Comparison of ENCODE assay signal across 21 mouse cellular contexts in the genomic region with DNA sequence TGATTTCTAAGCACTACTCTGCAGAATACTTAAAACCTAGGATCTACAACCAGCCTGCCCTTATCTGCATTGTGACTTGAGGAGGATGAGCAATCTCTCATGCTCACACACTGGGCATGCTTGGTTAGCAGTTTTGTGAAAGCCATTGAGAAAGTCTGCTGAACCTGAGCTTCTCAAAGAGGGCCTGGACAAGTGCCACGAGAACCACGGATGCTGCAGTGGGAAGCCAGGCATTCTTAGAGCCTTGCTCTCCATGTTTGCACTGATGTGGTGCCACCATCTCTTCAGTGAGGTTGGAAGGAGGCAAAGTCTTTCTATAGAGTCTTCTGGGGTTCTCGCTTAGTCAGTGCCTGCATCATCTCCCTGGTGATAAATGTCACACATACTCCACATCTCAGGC.
A peak's percentile ranks its signal among the peaks of the same experiment; 100 is the strongest.
DNase-seq lines count a peak whose midpoint lies in the region; TF ChIP-seq lines count a peak whose summit lies in the region.
"Had no signal": no experiment of that assay in that cellular context is flagged by ENCODE, and none has a peak within 500 bp of the region (broad histone marks: within the 10 kb centered on the region; RNA-seq: fewer than 3 reads in every experiment).

No protein-coding gene starts in this region.

- peak; percentile 14 to 57 for DNase-seq in frontal cortex, adult 2 months (ENCODE audit: extremely low spot score in 1 of 2, low spot score in 1 of 2)
- DNase-seq in frontal cortex, postnatal 10 days (ENCODE audit: low spot score in 2 of 2) = no peak
- peak; percentile 62 for DNase-seq in brain, adult 2 months (ENCODE audit: low read depth, low spot score)
- peak; percentile 15 to 28 for DNase-seq in right cerebral cortex, adult 2 months (ENCODE audit: low spot score in 2 of 2)
- DNase-seq in right cerebral cortex, postnatal 4 days = peak; percentile 44
- no peak for DNase-seq in kidney, adult 2 months
- no peak for DNase-seq in heart, adult 9 months (ENCODE audit: low spot score in 2 of 2)
- DNase-seq: adrenal gland, postnatal 14 days; cerebellum, adult 18-20 months; cerebellum, adult 9-11 months; embryo, embryonic 11 days; gastrocnemius, postnatal 36 days; heart, adult 11 months; heart, postnatal 10 days had no signal

- no peak overlapping the region for H3K4me3 ChIP-seq in kidney, adult 2 months (ENCODE audit: insufficient read depth, low read depth, low read length)
- H3K4me3 ChIP-seq: embryonic facial prominence, embryonic 15.5 days; erythroblast, embryonic 14.5 days; forebrain, embryonic 10.5 days; heart, embryonic 10.5 days; hindbrain, embryonic 13.5 days had no signal

- H3K27me3 ChIP-seq in kidney, adult 2 months (replicated peaks; ENCODE audit: control insufficient read depth, insufficient read depth, low read length) = no peaks in the 10 kb centered on the region
- H3K27me3 ChIP-seq: embryonic facial prominence, embryonic 15.5 days; hindbrain, embryonic 13.5 days; Patski had no signal

- 92% methylated on average over 3 of the region's 3 CpGs for WGBS in kidney, adult 2 months

- H3K27ac ChIP-seq in kidney, adult 2 months (ENCODE audit: insufficient read depth, low read depth, low read length) = no peak overlapping the region
- H3K27ac ChIP-seq: embryonic facial prominence, embryonic 15.5 days; forebrain, embryonic 10.5 days; heart, embryonic 10.5 days; hindbrain, embryonic 13.5 days; hindbrain, postnatal 0 days had no signal

- H3K36me3 ChIP-seq in kidney, adult 2 months (ENCODE audit: control insufficient read depth, insufficient read depth, low read length) = no peaks in the 10 kb centered on the region
- H3K36me3 ChIP-seq: embryonic facial prominence, embryonic 15.5 days; forebrain, embryonic 10.5 days; heart, embryonic 10.5 days; hindbrain, embryonic 13.5 days had no signal

- no peak for TF ChIP-seq POLR2A in kidney, adult 2 months (IDR thresholded peaks at IDR 0.05; ENCODE audit: low read depth, low read length)

- no peaks in the 10 kb centered on the region for H3K4me1 ChIP-seq in kidney, adult 2 months (ENCODE audit: control insufficient read depth, insufficient read depth, low read length)
- H3K4me1 ChIP-seq: embryonic facial prominence, embryonic 15.5 days; forebrain, embryonic 10.5 days; heart, embryonic 10.5 days; hindbrain, embryonic 13.5 days had no signal

- no peak for TF ChIP-seq CTCF in kidney, adult 2 months (conservative IDR thresholded peaks at IDR 0.05; ENCODE audit: insufficient read depth, insufficient read length, low read depth, low read length)

Comparison
In these comparisons a context has a peak if more than half of its experiments do, and no peak if none do; other contexts are left out.
1. DNase-seq: peak in frontal cortex, adult 2 months (2 of 2), brain, adult 2 months (single experiment), right cerebral cortex, adult 2 months (2 of 2) and right cerebral cortex, postnatal 4 days (single experiment); none in frontal cortex, postnatal 10 days (0 of 2), kidney, adult 2 months (single experiment) and heart, adult 9 months (0 of 2).